Mouse (Mus musculus) right cerebral cortex, postnatal 4 days (tissue): Measurements from ENCODE around the gene Tppp2.

ENCODE experiments used
- DNase-seq: peaks from one replicate; pipeline ENCODE4 v3.0.0-alpha.2; 2022

Gene Tppp2

GRCm38 (mm10) chr14:51918125-51918524, at the start of gene Tppp2:
Gene Tppp2, plus strand, starts transcription at chr14:51918425.
- DNase-seq, result no peak

GRCm38 (mm10) chr14:51870756-51871155, 47.5 kb upstream of the Tppp2 start:
- no peak for DNase-seq

- no peak for DNase-seq
Observed at GRCm38 (mm10) chr14:51871741-51872140, 46.5 kb upstream of the Tppp2 start.

GRCm38 (mm10) chr14:51877517-51877916, 40.7 kb upstream of the Tppp2 start:
- DNase-seq, result no peak

GRCm38 (mm10) chr14:51883527-51884030, 34.6 kb upstream of the Tppp2 start:
- DNase-seq, result peak; percentile 62

GRCm38 (mm10) chr14:51884031-51884544, 34.1 kb upstream of the Tppp2 start:
- DNase-seq, result no peak

GRCm38 (mm10) chr14:51884598-51885331, 33.5 kb upstream of the Tppp2 start, which contains the start of gene Mettl17:
Gene Mettl17, plus strand, starts transcription at chr14:51884842.
- DNase-seq, result peak; percentile 85

- DNase-seq, result no peak
Observed at GRCm38 (mm10) chr14:51886051-51886450, 32.2 kb upstream of the Tppp2 start.

GRCm38 (mm10) chr14:51889833-51890232, 28.4 kb upstream of the Tppp2 start:
- no peak for DNase-seq

- DNase-seq, result no peak
Observed at GRCm38 (mm10) chr14:51892191-51892939, 25.9 kb upstream of the Tppp2 start, which contains the start of gene Slc39a2. Gene Slc39a2, plus strand, starts transcription at chr14:51892889.

- DNase-seq, result no peak
Observed at GRCm38 (mm10) chr14:51893094-51893794, 25.0 kb upstream of the Tppp2 start.

GRCm38 (mm10) chr14:51893809-51894208, 24.4 kb upstream of the Tppp2 start:
- no peak for DNase-seq

GRCm38 (mm10) chr14:51895071-51895470, 23.2 kb upstream of the Tppp2 start:
- no peak for DNase-seq

- no peak for DNase-seq
Observed at GRCm38 (mm10) chr14:51896019-51896418, 22.2 kb upstream of the Tppp2 start.

GRCm38 (mm10) chr14:51896539-51897170, 21.6 kb upstream of the Tppp2 start:
- no peak for DNase-seq

GRCm38 (mm10) chr14:51899351-51899750, 18.9 kb upstream of the Tppp2 start:
- DNase-seq, result no peak

- DNase-seq, result peak; percentile 89
Observed at GRCm38 (mm10) chr14:51902806-51903710, 15.2 kb upstream of the Tppp2 start.

GRCm38 (mm10) chr14:51903782-51904181, 14.4 kb upstream of the Tppp2 start:
- DNase-seq, result no peak

- no peak for DNase-seq
Observed at GRCm38 (mm10) chr14:51904706-51905105, 13.5 kb upstream of the Tppp2 start.

- DNase-seq, result no peak
Observed at GRCm38 (mm10) chr14:51906102-51906501, 12.1 kb upstream of the Tppp2 start.

GRCm38 (mm10) chr14:51911301-51911700, 6.9 kb upstream of the Tppp2 start:
- no peak for DNase-seq
